Mouse (Mus musculus): ENCODE measurements at regions not wholly inside any gene's neighbourhood (a gene's known extent, or its start where the extent isn't known, plus 50 kb on each side); places are given as distances from the start of the nearest gene placed in this dataset.
"Not testable (repeated sequence)": the region's sequence is repeated elsewhere in the genome, so short reads cannot be mapped to it uniquely, and the experiment has no call there.

GRCm38 (mm10) chr1:4608824-4609223 lies 198.9 kb upstream of the Gm37988 start:
- Histone ChIP-seq H3K4me3 (ENCODE audit: low read depth, low read length) (no peak overlapping the region), H3K27ac (ENCODE audit: low read depth, low read length) (no peak overlapping the region), H3K27me3 (ENCODE audit: control insufficient read depth, insufficient read depth, low read length) (no peaks in the 10 kb centered on the region), H3K4me1 (ENCODE audit: control insufficient read depth, insufficient read depth, low read length) (no peaks in the 10 kb centered on the region), H3K36me3 (ENCODE audit: control insufficient read depth, insufficient read depth, low read length) (no peaks in the 10 kb centered on the region), H3K9me3 (ENCODE audit: control insufficient read depth, low read length) (no peaks in the 10 kb centered on the region), H3K4me2 (ENCODE audit: low read depth, low read length) (no peak overlapping the region), H3K9ac (replicated peaks; ENCODE audit: low read depth, low read length) (no peak overlapping the region)
- 39% methylated on average over 2 of the region's 2 CpGs for WGBS
- no peak for ATAC-seq (ENCODE audit: low read depth)

GRCm38 (mm10) chr1:4613305-4613704 lies 194.4 kb upstream of the Gm37988 start:
- H3K27me3 ChIP-seq (ENCODE audit: control insufficient read depth, insufficient read depth, low read length) = no peaks in the 10 kb centered on the region
- no peaks in the 10 kb centered on the region for H3K9me3 ChIP-seq (ENCODE audit: control insufficient read depth, low read length)
- no peak overlapping the region for H3K4me2 ChIP-seq (ENCODE audit: low read depth, low read length)
- no peak overlapping the region for H3K27ac ChIP-seq (ENCODE audit: low read depth, low read length)
- no peak overlapping the region for H3K9ac ChIP-seq (replicated peaks; ENCODE audit: low read depth, low read length)
- ATAC-seq (ENCODE audit: low read depth) = no peak
- H3K36me3 ChIP-seq (ENCODE audit: control insufficient read depth, insufficient read depth, low read length) = no peaks in the 10 kb centered on the region
- no peaks in the 10 kb centered on the region for H3K4me1 ChIP-seq (ENCODE audit: control insufficient read depth, insufficient read depth, low read length)
- WGBS = 73% methylated on average over 4 of the region's 4 CpGs
- H3K4me3 ChIP-seq (ENCODE audit: low read depth, low read length) = no peak overlapping the region

GRCm38 (mm10) chr1:4615286-4615685 lies 192.4 kb upstream of the Gm37988 start:
- no peaks in the 10 kb centered on the region for H3K27me3 ChIP-seq (ENCODE audit: control insufficient read depth, insufficient read depth, low read length)
- 70% methylated on average over 1 of the region's 1 CpGs for WGBS

GRCm38 (mm10) chr1:4617479-4617878 lies 190.2 kb upstream of the Gm37988 start:
- H3K4me3 ChIP-seq (ENCODE audit: low read depth, low read length) = no peak overlapping the region
- WGBS = 83% methylated on average over 10 of the region's 10 CpGs

More at GRCm38 (mm10) chr1:4615286-4615685, 192.4 kb upstream of the Gm37988 start:
- no peak overlapping the region for H3K4me3 ChIP-seq (ENCODE audit: low read depth, low read length)
- ATAC-seq (ENCODE audit: low read depth) = no peak
- no peaks in the 10 kb centered on the region for H3K9me3 ChIP-seq (ENCODE audit: control insufficient read depth, low read length)
- H3K4me2 ChIP-seq (ENCODE audit: low read depth, low read length) = no peak overlapping the region
- H3K4me1 ChIP-seq (ENCODE audit: control insufficient read depth, insufficient read depth, low read length) = no peaks in the 10 kb centered on the region
- H3K9ac ChIP-seq (replicated peaks; ENCODE audit: low read depth, low read length) = no peak overlapping the region
- no peaks in the 10 kb centered on the region for H3K36me3 ChIP-seq (ENCODE audit: control insufficient read depth, insufficient read depth, low read length)
- H3K27ac ChIP-seq (ENCODE audit: low read depth, low read length) = no peak overlapping the region

GRCm38 (mm10) chr1:4622408-4622807 lies 185.3 kb upstream of the Gm37988 start:
- Histone ChIP-seq H3K9ac (replicated peaks; ENCODE audit: low read depth, low read length) (no peak overlapping the region), H3K4me1 (ENCODE audit: control insufficient read depth, insufficient read depth, low read length) (no peaks in the 10 kb centered on the region), H3K27me3 (ENCODE audit: control insufficient read depth, insufficient read depth, low read length) (no peaks in the 10 kb centered on the region), H3K36me3 (ENCODE audit: control insufficient read depth, insufficient read depth, low read length) (no peaks in the 10 kb centered on the region), H3K27ac (ENCODE audit: low read depth, low read length) (no peak overlapping the region), H3K4me3 (ENCODE audit: low read depth, low read length) (no peak overlapping the region), H3K9me3 (ENCODE audit: control insufficient read depth, low read length) (no peaks in the 10 kb centered on the region), H3K4me2 (ENCODE audit: low read depth, low read length) (no peak overlapping the region)
- WGBS = 81% methylated on average over 5 of the region's 5 CpGs
- no peak for ATAC-seq (ENCODE audit: low read depth)

More at GRCm38 (mm10) chr1:4617479-4617878, 190.2 kb upstream of the Gm37988 start:
- H3K4me2 ChIP-seq (ENCODE audit: low read depth, low read length) = no peak overlapping the region
- H3K36me3 ChIP-seq (ENCODE audit: control insufficient read depth, insufficient read depth, low read length) = no peaks in the 10 kb centered on the region
- H3K9ac ChIP-seq (replicated peaks; ENCODE audit: low read depth, low read length) = no peak overlapping the region
- H3K27me3 ChIP-seq (ENCODE audit: control insufficient read depth, insufficient read depth, low read length) = no peaks in the 10 kb centered on the region
- no peak overlapping the region for H3K27ac ChIP-seq (ENCODE audit: low read depth, low read length)
- H3K4me1 ChIP-seq (ENCODE audit: control insufficient read depth, insufficient read depth, low read length) = no peaks in the 10 kb centered on the region
- ATAC-seq (ENCODE audit: low read depth) = no peak
- no peaks in the 10 kb centered on the region for H3K9me3 ChIP-seq (ENCODE audit: control insufficient read depth, low read length)

- no peak overlapping the region for H3K27ac ChIP-seq (ENCODE audit: low read depth, low read length)
- H3K9ac ChIP-seq (replicated peaks; ENCODE audit: low read depth, low read length) = no peak overlapping the region
- no peak overlapping the region for H3K4me2 ChIP-seq (ENCODE audit: low read depth, low read length)
- ATAC-seq (ENCODE audit: low read depth) = no peak
- H3K4me3 ChIP-seq (ENCODE audit: low read depth, low read length) = no peak overlapping the region
- H3K4me1 ChIP-seq (ENCODE audit: control insufficient read depth, insufficient read depth, low read length) = no peaks in the 10 kb centered on the region
- H3K36me3 ChIP-seq (ENCODE audit: control insufficient read depth, insufficient read depth, low read length) = no peaks in the 10 kb centered on the region
- no peaks in the 10 kb centered on the region for H3K27me3 ChIP-seq (ENCODE audit: control insufficient read depth, insufficient read depth, low read length)
- WGBS = 83% methylated on average over 2 of the region's 2 CpGs
- no peaks in the 10 kb centered on the region for H3K9me3 ChIP-seq (ENCODE audit: control insufficient read depth, low read length)
These were observed 184.4 kb upstream of the Gm37988 start for GRCm38 (mm10) chr1:4623268-4623667.

GRCm38 (mm10) chr1:4653937-4654336 lies 153.8 kb upstream of the Gm37988 start:
- Histone ChIP-seq H3K4me1 (ENCODE audit: control insufficient read depth, insufficient read depth, low read length) (no peaks in the 10 kb centered on the region), H3K4me3 (ENCODE audit: low read depth, low read length) (no peak overlapping the region), H3K9ac (replicated peaks; ENCODE audit: low read depth, low read length) (no peak overlapping the region), H3K9me3 (ENCODE audit: control insufficient read depth, low read length) (no peaks in the 10 kb centered on the region), H3K4me2 (ENCODE audit: low read depth, low read length) (no peak overlapping the region), H3K27ac (ENCODE audit: low read depth, low read length) (no peak overlapping the region), H3K27me3 (ENCODE audit: control insufficient read depth, insufficient read depth, low read length) (no peaks in the 10 kb centered on the region), H3K36me3 (ENCODE audit: control insufficient read depth, insufficient read depth, low read length) (no peaks in the 10 kb centered on the region)
- WGBS = 64% methylated on average over 7 of the region's 7 CpGs
- no peak for ATAC-seq (ENCODE audit: low read depth)

GRCm38 (mm10) chr1:4655252-4655651 lies 152.4 kb upstream of the Gm37988 start:
- Histone ChIP-seq H3K4me2 (ENCODE audit: low read depth, low read length) (no peak overlapping the region), H3K9ac (replicated peaks; ENCODE audit: low read depth, low read length) (no peak overlapping the region), H3K27ac (ENCODE audit: low read depth, low read length) (no peak overlapping the region), H3K27me3 (ENCODE audit: control insufficient read depth, insufficient read depth, low read length) (no peaks in the 10 kb centered on the region), H3K4me3 (ENCODE audit: low read depth, low read length) (no peak overlapping the region), H3K36me3 (ENCODE audit: control insufficient read depth, insufficient read depth, low read length) (no peaks in the 10 kb centered on the region), H3K9me3 (ENCODE audit: control insufficient read depth, low read length) (no peaks in the 10 kb centered on the region), H3K4me1 (ENCODE audit: control insufficient read depth, insufficient read depth, low read length) (no peaks in the 10 kb centered on the region)
- ATAC-seq (ENCODE audit: low read depth) = no peak

GRCm38 (mm10) chr1:4656883-4657282 lies 150.8 kb upstream of the Gm37988 start:
- H3K27ac ChIP-seq (ENCODE audit: low read depth, low read length) = no peak overlapping the region
- no peak overlapping the region for H3K4me2 ChIP-seq (ENCODE audit: low read depth, low read length)
- H3K36me3 ChIP-seq (ENCODE audit: control insufficient read depth, insufficient read depth, low read length) = no peaks in the 10 kb centered on the region
- H3K27me3 ChIP-seq (ENCODE audit: control insufficient read depth, insufficient read depth, low read length) = no peaks in the 10 kb centered on the region
- H3K9me3 ChIP-seq (ENCODE audit: control insufficient read depth, low read length) = no peaks in the 10 kb centered on the region
- no peak overlapping the region for H3K4me3 ChIP-seq (ENCODE audit: low read depth, low read length)
- 49% methylated on average over 5 of the region's 5 CpGs for WGBS
- no peaks in the 10 kb centered on the region for H3K4me1 ChIP-seq (ENCODE audit: control insufficient read depth, insufficient read depth, low read length)
- no peak overlapping the region for H3K9ac ChIP-seq (replicated peaks; ENCODE audit: low read depth, low read length)
- no peak for ATAC-seq (ENCODE audit: low read depth)

GRCm38 (mm10) chr1:4660081-4660480 lies 147.6 kb upstream of the Gm37988 start:
- H3K9ac ChIP-seq (replicated peaks; ENCODE audit: low read depth, low read length); H3K4me1 ChIP-seq (ENCODE audit: control insufficient read depth, insufficient read depth, low read length); H3K36me3 ChIP-seq (ENCODE audit: control insufficient read depth, insufficient read depth, low read length); H3K4me3 ChIP-seq (ENCODE audit: low read depth, low read length); ATAC-seq (ENCODE audit: low read depth); H3K4me2 ChIP-seq (ENCODE audit: low read depth, low read length); H3K27ac ChIP-seq (ENCODE audit: low read depth, low read length); H3K9me3 ChIP-seq (ENCODE audit: control insufficient read depth, low read length); H3K27me3 ChIP-seq (ENCODE audit: control insufficient read depth, insufficient read depth, low read length): not testable (repeated sequence)
- 84% methylated on average over 7 of the region's 7 CpGs for WGBS

Measured in neural tube, embryonic 14.5 days (tissue).